Mouse (Mus musculus) lung, embryonic 14.5 days (tissue): ENCODE results near the gene Hmgn3. TPM values are rescaled to one million over a fixed set of nuclear protein-coding genes. Genes with fewer than 3 reads are reported as not detected.

ENCODE experiments used
- ATAC-seq: fragments of 200-750 bp; cut with Nextera tagmentation; 2 replicates; pipeline ENCODE4 v1.8.0; 2017; ENCODE audit warnings: mild to moderate bottlenecking, moderate TSS enrichment, moderate library complexity; ENCODE audit not compliant: insufficient read depth
- DNase-seq: peaks from one replicate; pipeline ENCODE4 v3.0.0-alpha.2; 2015
- H3K27ac ChIP-seq: fragments of 300-500 bp; sonication (generic); 2 replicates; pipeline ENCODE4 v1.5.1; 2014; ENCODE audit warnings: low read depth, mild to moderate bottlenecking, moderate library complexity
- H3K27me3 ChIP-seq: fragments of 300-500 bp; sonication (generic); 2 replicates; pipeline ENCODE4 v1.6.1; 2014; ENCODE audit warnings: low read length, control low read depth; ENCODE audit not compliant: insufficient read depth
- H3K36me3 ChIP-seq: fragments of 300-500 bp; sonication (generic); 2 replicates; pipeline ENCODE4 v1.6.1; 2014; ENCODE audit warnings: control low read depth; ENCODE audit not compliant: insufficient read depth
- H3K4me1 ChIP-seq: fragments of 300-500 bp; sonication (generic); 2 replicates; pipeline ENCODE4 v1.6.1; 2014; ENCODE audit warnings: antibody characterized with exemption, control low read depth; ENCODE audit not compliant: insufficient read depth
- H3K4me2 ChIP-seq: fragments of 300-500 bp; sonication (generic); 2 replicates; pipeline ENCODE4 v1.6.1; 2014; ENCODE audit warnings: mild to moderate bottlenecking
- H3K4me3 ChIP-seq: fragments of 300-500 bp; sonication (generic); 2 replicates; pipeline ENCODE4 v1.5.1; 2014; ENCODE audit warnings: low read depth, low read length
- H3K9ac ChIP-seq: fragments of 300-500 bp; sonication (generic); 2 replicates; pipeline ENCODE4 v1.6.1; 2014
- H3K9me3 ChIP-seq: fragments of 300-500 bp; sonication (generic); 2 replicates; pipeline ENCODE4 v1.6.1; 2016; ENCODE audit warnings: low read depth, low read length, control low read depth
- CTCF ChIP-seq: IDR thresholded peaks from 2 replicates; pipeline ENCODE4 v1.5.1; 2016; ENCODE audit warnings: antibody characterized with exemption, low read depth
- WGBS: fragments of 180-500 bp; shearing (Covaris S2); extraction: QIAGEN DNeasy Blood & Tissue Kit; methylation state at CpG from one replicate; pipeline ENCODE4 v1.1.7; 2014; 5-methylcytosine and 5-hydroxymethylcytosine counted together
- polyA plus RNA-seq: library from polyadenylated mRNA; unstranded; fragments of >200 nt; fragmentation: Nextera tagmentation; extraction: Ambion mirVana; gene quantifications from 2 replicates; pipeline ENCODE4 v1.2.1, GENCODE M21; 2014

The Hmgn3 gene
- polyA plus RNA-seq, 1 experiment from 2014 or later: 93.9 TPM

- H3K27ac ChIP-seq: no peak overlapping the region
- no peaks in the 10 kb centered on the region for H3K9me3 ChIP-seq
- no peaks in the 10 kb centered on the region for H3K27me3 ChIP-seq
- no peak overlapping the region for H3K4me3 ChIP-seq
- H3K4me1 ChIP-seq: no peaks in the 10 kb centered on the region
- 86% methylated on average over 12 of the region's 12 CpGs for WGBS
- DNase-seq (no peak), ATAC-seq (no peak)
- no peak overlapping the region for H3K9ac ChIP-seq
- no peak for TF ChIP-seq CTCF
- H3K4me2 ChIP-seq: no peak overlapping the region
- H3K36me3 ChIP-seq: no peaks in the 10 kb centered on the region
Measured at GRCm38 (mm10) chr9:83098652-83099307, 47.7 kb downstream of the Hmgn3 start.

DNA sequence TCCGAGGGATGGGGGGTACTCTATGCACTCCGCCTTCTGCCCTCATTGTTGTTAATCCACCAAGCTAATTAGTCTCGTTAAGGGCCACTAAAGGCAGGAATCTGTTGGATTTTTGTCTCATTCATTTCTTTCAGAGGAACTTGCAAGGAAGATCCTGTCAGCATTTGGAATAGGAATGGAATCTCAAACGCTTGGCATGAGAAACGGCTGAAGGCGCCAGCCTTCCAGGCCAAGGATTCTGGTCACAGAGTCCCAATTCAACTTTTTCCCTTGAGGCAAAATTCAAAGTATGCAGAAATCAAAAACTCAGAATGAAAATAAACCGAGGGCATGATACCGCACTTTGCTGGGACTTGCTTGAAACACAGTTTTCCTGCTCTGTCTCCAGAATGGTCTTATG lies 48.7 kb downstream of the Hmgn3 start:
- H3K27me3 ChIP-seq: no peaks in the 10 kb centered on the region
- H3K4me1 ChIP-seq: no peaks in the 10 kb centered on the region
- no peak overlapping the region for H3K4me3 ChIP-seq
- no peaks in the 10 kb centered on the region for H3K9me3 ChIP-seq
- no peak overlapping the region for H3K9ac ChIP-seq
- H3K36me3 ChIP-seq: no peaks in the 10 kb centered on the region
- TF ChIP-seq CTCF: no peak
- 75% methylated on average over 8 of the region's 8 CpGs for WGBS
- DNase-seq: no peak
- no peak overlapping the region for H3K27ac ChIP-seq
- H3K4me2 ChIP-seq: no peak overlapping the region
- ATAC-seq: no peak

DNA sequence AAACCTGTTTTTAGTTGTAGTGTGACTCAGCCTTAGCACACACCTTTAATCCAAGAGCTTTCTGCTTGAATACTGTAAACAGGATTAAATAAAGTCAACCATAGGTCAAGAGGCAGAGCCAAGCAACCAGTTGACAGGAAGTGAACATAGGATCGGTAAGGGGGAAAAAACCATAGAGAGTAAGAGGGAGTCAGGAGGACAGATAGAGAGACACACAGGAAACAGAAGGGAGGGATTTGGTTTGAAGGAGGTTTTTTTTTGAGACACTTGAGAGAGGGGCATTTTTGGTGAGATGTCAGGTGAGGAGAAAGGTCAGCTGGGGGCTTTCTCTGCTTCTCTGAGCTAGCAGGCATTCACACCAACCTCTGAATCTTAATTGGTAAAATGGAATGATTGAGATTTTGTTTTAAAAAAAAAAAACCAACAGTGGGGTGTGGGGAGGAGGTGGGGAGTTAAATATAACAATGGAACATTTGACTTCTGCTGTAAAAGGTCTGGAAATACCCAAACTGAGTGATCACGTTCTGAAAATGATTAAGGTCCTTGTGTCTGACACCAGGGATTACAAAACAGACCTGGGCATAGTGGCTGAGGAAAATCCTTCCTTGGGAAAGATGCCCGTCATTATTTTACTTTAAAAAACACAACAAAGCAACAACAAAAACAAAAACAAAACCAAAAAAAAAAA lies 51.7 kb downstream of the Hmgn3 start:
- DNase-seq (no peak), ATAC-seq (no peak)
- no peak overlapping the region for H3K27ac ChIP-seq
- no peak overlapping the region for H3K4me3 ChIP-seq
- no peaks in the 10 kb centered on the region for H3K4me1 ChIP-seq
- H3K9me3 ChIP-seq: no peaks in the 10 kb centered on the region
- no peak overlapping the region for H3K4me2 ChIP-seq
- no peak for TF ChIP-seq CTCF
- WGBS: 71% methylated on average over 3 of the region's 3 CpGs
- H3K36me3 ChIP-seq: no peaks in the 10 kb centered on the region
- no peaks in the 10 kb centered on the region for H3K27me3 ChIP-seq
- H3K9ac ChIP-seq: no peak overlapping the region

DNA sequence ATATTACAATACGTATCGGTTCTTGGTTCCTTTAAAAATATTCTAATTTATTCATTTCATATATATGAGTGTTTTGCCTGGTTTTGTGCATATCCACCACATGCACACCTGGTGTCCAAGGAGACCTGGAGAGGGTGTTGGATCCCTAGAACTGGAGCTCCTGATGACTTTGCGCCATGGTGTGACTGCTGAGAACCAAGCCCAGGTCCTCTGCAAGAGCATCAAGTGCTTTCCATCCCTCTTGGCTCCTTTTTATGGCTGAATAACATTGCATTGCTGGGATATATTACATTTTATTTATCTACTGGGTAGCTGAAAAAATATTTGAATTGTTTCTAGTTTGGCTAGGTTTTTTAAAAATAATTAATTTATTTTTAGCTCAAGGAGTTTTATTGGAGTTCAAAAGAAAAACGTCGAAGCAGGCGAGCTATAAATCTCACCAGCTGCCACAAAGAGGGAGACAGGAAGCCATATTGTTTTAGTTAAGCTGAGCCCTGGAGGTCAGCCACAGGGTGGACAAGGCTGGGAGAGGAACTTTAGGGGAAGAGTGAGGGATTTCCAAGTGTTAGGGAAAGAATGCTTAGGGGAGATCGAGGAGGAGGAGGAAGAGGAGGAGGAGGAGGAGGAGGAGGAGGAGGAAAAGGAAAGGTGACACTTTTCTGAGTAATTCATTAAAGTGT lies 62.6 kb downstream of the Hmgn3 start:
- ATAC-seq (no peak), DNase-seq (peak; percentile 21)
- Histone ChIP-seq H3K4me3 (no peak overlapping the region), H3K36me3 (no peaks in the 10 kb centered on the region), H3K27ac (no peak overlapping the region), H3K4me2 (no peak overlapping the region), H3K9ac (no peak overlapping the region), H3K9me3 (no peaks in the 10 kb centered on the region), H3K27me3 (no peaks in the 10 kb centered on the region), H3K4me1 (no peaks in the 10 kb centered on the region)
- TF ChIP-seq CTCF: no peak
- WGBS: 46% methylated on average over 7 of the region's 7 CpGs

- Histone ChIP-seq H3K4me3 (no peak overlapping the region), H3K9ac (no peak overlapping the region), H3K4me1 (no peaks in the 10 kb centered on the region), H3K27ac (no peak overlapping the region), H3K36me3 (no peaks in the 10 kb centered on the region), H3K9me3 (no peaks in the 10 kb centered on the region), H3K4me2 (no peak overlapping the region), H3K27me3 (no peaks in the 10 kb centered on the region)
- DNase-seq: no peak
- WGBS: 70% methylated on average over 5 of the region's 5 CpGs
- no peak for ATAC-seq
- TF ChIP-seq CTCF: no peak
Measured at GRCm38 (mm10) chr9:83083091-83083490, 63.4 kb downstream of the Hmgn3 start.

DNA sequence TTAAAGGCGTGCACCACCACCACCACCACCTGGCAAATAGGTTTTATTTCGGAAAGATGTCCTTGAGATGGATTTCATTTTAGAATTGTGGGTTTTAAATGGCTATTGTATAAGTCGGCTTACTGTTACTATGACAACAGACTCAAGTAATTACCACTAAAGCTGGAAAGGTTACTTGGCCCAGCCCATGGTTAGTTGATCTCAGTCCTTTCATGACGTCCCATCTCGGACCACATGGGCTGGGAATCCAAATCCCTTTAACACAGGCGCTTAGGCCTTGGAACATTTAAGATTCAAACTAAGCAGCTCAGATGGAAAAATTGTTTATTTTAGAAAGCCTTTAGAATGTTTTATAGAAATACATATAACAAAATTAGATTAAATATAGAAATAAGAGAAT lies 64.2 kb downstream of the Hmgn3 start:
- ATAC-seq: no peak
- Histone ChIP-seq H3K9ac (no peak overlapping the region), H3K4me1 (no peaks in the 10 kb centered on the region), H3K9me3 (no peaks in the 10 kb centered on the region), H3K36me3 (no peaks in the 10 kb centered on the region), H3K27me3 (no peaks in the 10 kb centered on the region), H3K27ac (no peak overlapping the region), H3K4me2 (no peak overlapping the region), H3K4me3 (no peak overlapping the region)
- no peak for DNase-seq
- no peak for TF ChIP-seq CTCF
- WGBS: 84% methylated on average over 6 of the region's 6 CpGs

- Histone ChIP-seq H3K27me3 (no peaks in the 10 kb centered on the region), H3K9me3 (no peaks in the 10 kb centered on the region), H3K9ac (no peak overlapping the region), H3K4me1 (no peaks in the 10 kb centered on the region), H3K4me2 (no peak overlapping the region), H3K4me3 (no peak overlapping the region), H3K27ac (no peak overlapping the region), H3K36me3 (no peaks in the 10 kb centered on the region)
- ATAC-seq (no peak), DNase-seq (no peak)
- no peak for TF ChIP-seq CTCF
- 89% methylated on average over 3 of the region's 3 CpGs for WGBS
Measured at GRCm38 (mm10) chr9:83079724-83080123, 66.8 kb downstream of the Hmgn3 start.
